Mouse (Mus musculus): Measurements from ENCODE around the gene Txndc8.

Txndc8 gene

GRCm38 (mm10) chr4:58009024-58009423 lies at the start of gene Txndc8:
TSS of gene Txndc8 (minus strand) at chr4:58009124.
- no peak for DNase-seq

GRCm38 (mm10) chr4:58055653-58056052 lies 46.7 kb upstream of the Txndc8 start:
- no peak for DNase-seq

GRCm38 (mm10) chr4:58054441-58054840 lies 45.5 kb upstream of the Txndc8 start:
- no peak for DNase-seq

GRCm38 (mm10) chr4:58050746-58051145 lies 41.8 kb upstream of the Txndc8 start:
- no peak for DNase-seq

GRCm38 (mm10) chr4:58050276-58050675 lies 41.4 kb upstream of the Txndc8 start:
- DNase-seq, result no peak

GRCm38 (mm10) chr4:58044833-58045232 lies 35.9 kb upstream of the Txndc8 start:
- no peak for DNase-seq

GRCm38 (mm10) chr4:58044356-58044755 lies 35.4 kb upstream of the Txndc8 start:
- DNase-seq, result no peak

GRCm38 (mm10) chr4:58040093-58040492 lies 31.2 kb upstream of the Txndc8 start:
- no peak for DNase-seq

GRCm38 (mm10) chr4:58037096-58037705 lies 28.3 kb upstream of the Txndc8 start:
- no peak for DNase-seq

- no peak for DNase-seq
These were observed 25.7 kb upstream of the Txndc8 start for GRCm38 (mm10) chr4:58034663-58035062.

GRCm38 (mm10) chr4:58032714-58033113 lies 23.8 kb upstream of the Txndc8 start:
- no peak for DNase-seq

- no peak for DNase-seq
These were observed 5.4 kb downstream of the Txndc8 start for GRCm38 (mm10) chr4:58003501-58003900.

GRCm38 (mm10) chr4:57991425-57991824 lies 17.5 kb downstream of the Txndc8 start:
- DNase-seq, result no peak

- DNase-seq, result no peak
These were observed 34.4 kb downstream of the Txndc8 start for GRCm38 (mm10) chr4:57974400-57975117.

GRCm38 (mm10) chr4:57973592-57974268 lies 35.2 kb downstream of the Txndc8 start:
- DNase-seq, result no peak

- DNase-seq, result no peak
These were observed 38.6 kb downstream of the Txndc8 start for GRCm38 (mm10) chr4:57970285-57970684.

GRCm38 (mm10) chr4:57967195-57967594 lies 41.7 kb downstream of the Txndc8 start:
- no peak for DNase-seq

- no peak for DNase-seq
These were observed 43.4 kb downstream of the Txndc8 start for GRCm38 (mm10) chr4:57965516-57965915.

GRCm38 (mm10) chr4:57964143-57964542 lies 44.8 kb downstream of the Txndc8 start:
- DNase-seq, result no peak

- no peak for DNase-seq
These were observed 49.9 kb downstream of the Txndc8 start for GRCm38 (mm10) chr4:57959056-57959455.

GRCm38 (mm10) chr4:57958098-57958497 lies 50.8 kb downstream of the Txndc8 start:
- DNase-seq, result no peak

GRCm38 (mm10) chr4:57957200-57958085 lies 51.5 kb downstream of the Txndc8 start:
- peak; percentile 28 for DNase-seq

Measured in cerebellum, adult 9-11 months (tissue).